Mouse (Mus musculus) embryonic fibroblast, embryonic 13.5 days (primary cell): ENCODE measurements around the gene Ccr8. TPM values are rescaled to one million over a fixed set of nuclear protein-coding genes. Genes with fewer than 3 reads are reported as not detected.

Source experiments
- H3K27ac ChIP-seq: 2 replicates; pipeline ENCODE4 v1.5.1; 2012; ENCODE audit warnings: low read length, control low read depth, inconsistent platforms; ENCODE audit not compliant: insufficient read depth
- H3K4me1 ChIP-seq: 2 replicates; pipeline ENCODE4 v1.6.1; 2011; ENCODE audit warnings: low read length; ENCODE audit not compliant: control insufficient read depth, insufficient read depth
- H3K4me3 ChIP-seq: 2 replicates; pipeline ENCODE4 v1.5.1; 2011; ENCODE audit warnings: mild to moderate bottlenecking, control low read depth, low read length; ENCODE audit not compliant: insufficient read depth
- CTCF ChIP-seq: IDR thresholded peaks from 2 replicates; pipeline ENCODE4 v1.5.1; 2011; ENCODE audit warnings: mild to moderate bottlenecking, control low read depth, low read length, moderate library complexity, borderline replicate concordance; ENCODE audit not compliant: insufficient read depth
- POLR2A ChIP-seq: IDR thresholded peaks from 2 replicates; pipeline ENCODE4 v1.6.1; 2011; ENCODE audit warnings: low read depth, mild to moderate bottlenecking, control low read depth, low read length, moderate library complexity
- polyA plus RNA-seq: library from polyadenylated mRNA; stranded (reverse); fragments of >200 nt; gene quantifications from 2 replicates; pipeline ENCODE4 v1.2.4, GENCODE M21; 2011; ENCODE audit warnings: low read depth; ENCODE audit not compliant: missing spikeins, insufficient read length

Gene Ccr8
- polyA plus RNA-seq, 1 experiment = not detected

DNA sequence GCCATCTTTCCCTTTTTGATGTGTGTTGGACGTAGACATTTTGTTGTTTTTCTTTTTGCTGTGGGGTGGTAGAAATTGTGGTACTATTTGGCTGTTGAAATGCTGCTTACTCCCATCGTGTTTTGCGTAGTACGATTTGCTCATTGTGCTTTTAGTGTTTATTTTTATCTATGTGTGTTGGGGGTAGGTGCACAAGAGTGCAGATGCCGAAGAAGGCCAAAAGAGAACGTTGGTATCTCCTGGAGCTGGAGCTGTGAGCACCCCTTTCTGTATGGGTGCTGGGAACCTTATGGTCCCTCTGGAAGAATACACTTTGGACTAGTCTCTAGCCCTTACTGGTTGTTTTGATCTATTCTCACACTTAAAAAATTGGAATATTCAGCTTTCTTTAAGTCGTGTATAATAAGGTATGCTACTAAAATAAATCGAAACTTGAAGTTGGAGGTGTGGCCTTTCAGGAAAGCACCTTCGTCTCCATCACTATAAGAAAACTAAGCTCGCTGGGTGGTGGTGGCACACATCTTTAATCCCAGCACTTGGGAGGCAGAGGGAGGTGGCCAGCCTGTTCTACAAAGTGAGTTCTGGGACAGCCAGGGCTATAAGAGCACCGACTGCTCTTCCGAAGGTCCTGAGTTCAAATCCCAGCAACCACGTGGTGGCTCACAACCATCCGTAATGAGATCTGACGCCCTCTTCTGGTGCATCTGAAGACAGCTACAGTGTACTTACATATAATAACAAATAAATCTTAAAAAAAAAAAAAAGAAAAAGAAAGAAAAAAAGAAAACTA lies 19.4 kb downstream of the Ccr8 start:
- peak overlapping the region; percentile 49 for H3K27ac ChIP-seq
- TF ChIP-seq CTCF (no peak), POLR2A (no peak)
- peak overlapping the region; percentile 81 for H3K4me3 ChIP-seq
- H3K4me1 ChIP-seq = no peaks in the 10 kb centered on the region

DNA sequence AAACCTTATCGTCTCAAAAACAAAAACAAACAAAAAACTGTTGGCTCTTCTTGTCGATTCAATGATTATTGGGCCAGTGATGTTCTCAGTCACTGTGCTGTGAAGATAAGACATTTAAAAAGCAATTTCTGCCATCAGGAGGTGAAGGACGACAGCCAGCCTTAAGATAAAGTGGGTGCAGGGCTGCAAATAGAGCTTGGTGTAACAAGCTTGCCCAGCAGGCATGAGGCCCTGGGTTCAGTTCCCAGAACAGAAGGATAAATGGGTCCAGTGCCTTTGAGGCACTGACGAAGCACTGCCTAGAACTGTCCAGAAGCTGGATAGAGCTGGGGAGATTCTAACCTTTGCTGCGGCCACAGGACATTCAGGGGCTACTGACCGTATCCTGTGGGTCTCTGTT lies 20.6 kb downstream of the Ccr8 start:
- TF ChIP-seq POLR2A = no peak
- TF ChIP-seq CTCF = no peak
- H3K4me3 ChIP-seq = no peak overlapping the region
- no peaks in the 10 kb centered on the region for H3K4me1 ChIP-seq
- no peak overlapping the region for H3K27ac ChIP-seq

DNA sequence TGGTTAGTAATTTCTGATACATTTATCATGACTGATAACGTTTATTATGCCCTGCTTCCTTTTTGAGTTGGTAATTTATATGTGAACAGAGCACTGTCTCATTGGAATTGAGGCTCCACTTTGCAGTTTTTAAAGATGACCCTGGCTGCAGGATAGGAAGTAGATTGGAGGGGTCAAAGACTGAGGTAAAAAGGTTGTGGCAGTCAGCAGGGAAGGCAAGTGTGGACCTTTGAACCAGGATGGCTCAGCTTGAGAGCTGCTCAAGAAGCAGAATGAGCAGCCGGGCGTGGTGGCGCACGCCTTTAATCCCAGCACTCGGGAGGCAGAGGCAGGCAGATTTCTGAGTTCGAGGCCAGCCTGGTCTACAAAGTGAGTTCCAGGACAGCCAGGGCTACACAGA lies 21.5 kb downstream of the Ccr8 start:
- Histone ChIP-seq H3K4me3 (no peak overlapping the region), H3K27ac (no peak overlapping the region), H3K4me1 (no peaks in the 10 kb centered on the region)
- no peak for TF ChIP-seq POLR2A
- TF ChIP-seq CTCF = no peak

DNA sequence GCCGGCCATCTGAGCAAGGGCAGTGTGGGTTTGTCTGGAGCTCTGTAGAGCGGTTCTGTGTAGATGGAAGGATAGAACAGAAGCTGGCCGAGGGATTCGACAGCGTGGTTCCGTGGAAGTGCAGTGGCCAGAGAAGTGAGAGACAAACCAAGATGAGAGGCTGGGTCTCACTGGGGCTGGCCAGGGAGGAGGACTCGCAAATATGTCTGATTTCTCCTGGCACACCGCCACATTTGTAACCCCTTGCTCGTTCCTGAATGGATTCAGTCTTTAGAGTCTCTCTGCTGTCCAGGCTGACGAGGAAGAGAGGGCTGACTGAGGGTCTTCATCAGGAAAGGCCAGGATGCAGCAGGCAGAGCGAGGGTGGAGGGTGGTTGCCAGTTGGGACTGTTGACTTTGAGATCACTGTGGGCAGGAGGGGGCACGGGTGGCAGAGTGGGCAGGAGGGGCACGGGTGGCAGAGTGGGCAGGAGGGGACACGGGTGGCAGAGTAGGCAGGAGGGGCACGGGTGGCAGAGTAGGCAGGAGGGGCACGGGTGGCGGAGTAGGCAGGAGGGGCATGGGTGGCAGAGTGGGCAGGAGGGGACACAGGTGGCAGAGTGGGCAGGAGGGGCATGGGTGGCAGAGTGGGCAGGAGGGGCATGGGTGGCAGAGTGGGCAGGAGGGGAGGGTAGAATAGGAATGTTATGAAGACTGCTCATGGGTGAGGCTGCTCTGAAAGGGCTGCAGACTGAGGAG lies 22.3 kb downstream of the Ccr8 start:
- no peaks in the 10 kb centered on the region for H3K4me1 ChIP-seq
- no peak for TF ChIP-seq CTCF
- no peak for TF ChIP-seq POLR2A
- no peak overlapping the region for H3K4me3 ChIP-seq
- H3K27ac ChIP-seq = no peak overlapping the region

DNA sequence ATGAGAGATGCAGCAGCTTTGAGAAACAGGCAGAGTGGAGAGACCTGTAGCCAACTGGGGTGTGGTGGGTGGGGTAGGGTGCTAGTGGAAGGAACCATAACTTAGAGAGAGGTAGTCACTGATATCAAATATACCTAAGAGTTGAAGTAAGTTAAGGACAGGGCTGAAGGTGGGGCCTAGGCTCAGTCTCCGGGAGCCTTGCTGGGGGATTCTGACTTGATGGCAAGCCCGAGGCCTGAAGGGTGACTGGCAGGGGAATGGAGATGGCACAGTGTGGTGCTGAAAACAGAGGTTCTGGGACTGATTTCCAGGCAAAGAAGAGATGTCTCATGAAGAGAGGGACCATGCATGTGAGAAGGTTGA lies 22.9 kb downstream of the Ccr8 start:
- no peak for TF ChIP-seq POLR2A
- TF ChIP-seq CTCF = no peak
- no peaks in the 10 kb centered on the region for H3K4me1 ChIP-seq
- no peak overlapping the region for H3K4me3 ChIP-seq
- no peak overlapping the region for H3K27ac ChIP-seq

DNA sequence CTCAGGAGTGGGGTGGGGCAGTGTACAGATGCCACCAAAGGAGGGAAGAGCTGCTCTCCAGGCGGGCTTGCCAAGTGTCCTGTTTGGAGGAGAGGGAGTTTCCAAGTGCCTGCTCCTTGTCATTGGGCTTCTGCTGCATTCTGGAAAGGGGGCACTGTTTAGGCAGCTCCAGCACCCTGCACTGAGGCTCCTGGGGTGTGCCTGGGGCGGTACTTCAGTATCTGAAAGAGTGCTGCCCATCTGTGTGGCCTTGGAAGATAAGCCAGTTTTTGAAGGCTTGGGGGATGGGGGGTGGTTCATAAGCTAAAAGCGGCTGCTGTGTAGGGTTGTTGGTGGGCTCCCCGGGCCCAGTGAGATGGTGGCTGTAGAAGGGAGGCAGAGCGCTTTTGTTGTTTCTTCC lies 23.7 kb downstream of the Ccr8 start:
- Histone ChIP-seq H3K27ac (no peak overlapping the region), H3K4me3 (no peak overlapping the region), H3K4me1 (no peaks in the 10 kb centered on the region)
- TF ChIP-seq CTCF = no peak
- no peak for TF ChIP-seq POLR2A

DNA sequence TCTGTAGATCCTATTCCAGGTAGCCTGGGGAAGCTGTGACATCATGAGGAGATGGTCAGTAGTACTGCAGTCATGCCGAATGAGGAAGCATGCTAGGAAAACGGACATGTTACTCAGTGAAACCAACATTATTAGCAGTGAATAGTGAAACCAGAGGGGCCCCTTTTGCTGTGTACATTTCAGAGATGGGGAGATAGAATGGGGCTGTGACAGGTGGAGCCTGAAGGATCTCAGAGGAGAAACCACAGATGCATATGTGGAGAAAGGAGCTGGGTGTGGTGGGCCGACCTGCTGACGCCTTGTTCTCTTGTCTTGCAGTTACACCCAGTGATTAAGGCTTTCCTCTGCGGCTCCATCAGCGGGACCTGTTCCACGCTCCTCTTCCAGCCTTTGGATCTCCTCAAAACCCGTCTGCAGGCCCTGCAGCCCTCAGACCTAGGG lies 24.3 kb downstream of the Ccr8 start:
- TF ChIP-seq CTCF = no peak
- no peak for TF ChIP-seq POLR2A

DNA sequence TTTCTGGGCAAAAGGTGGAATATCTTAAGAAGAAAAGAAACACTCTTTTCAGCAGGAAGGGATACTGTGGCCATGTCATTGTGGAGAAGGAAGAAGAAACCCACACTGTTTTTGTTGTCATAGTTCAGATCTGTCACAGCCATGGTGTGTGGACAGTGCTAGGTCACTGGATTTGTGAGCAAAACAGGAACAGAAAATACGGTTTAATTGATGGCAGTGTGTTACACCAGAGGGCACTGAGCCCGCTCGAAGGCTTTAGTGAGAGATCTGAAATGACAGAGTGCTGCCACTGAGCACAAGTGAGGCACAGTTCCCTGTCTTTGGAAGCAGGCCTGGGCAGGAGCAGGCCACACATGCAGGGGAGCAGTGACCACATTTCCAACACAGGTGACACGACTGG lies 26.3 kb downstream of the Ccr8 start:
- TF ChIP-seq CTCF = no peak
- no peak for TF ChIP-seq POLR2A
- Histone ChIP-seq H3K27ac (no peak overlapping the region), H3K4me3 (no peak overlapping the region), H3K4me1 (no peaks in the 10 kb centered on the region)

More for the DNA sequence above, 24.3 kb downstream of the Ccr8 start:
- H3K4me3 ChIP-seq = no peak overlapping the region
- no peak overlapping the region for H3K27ac ChIP-seq
- no peaks in the 10 kb centered on the region for H3K4me1 ChIP-seq

DNA sequence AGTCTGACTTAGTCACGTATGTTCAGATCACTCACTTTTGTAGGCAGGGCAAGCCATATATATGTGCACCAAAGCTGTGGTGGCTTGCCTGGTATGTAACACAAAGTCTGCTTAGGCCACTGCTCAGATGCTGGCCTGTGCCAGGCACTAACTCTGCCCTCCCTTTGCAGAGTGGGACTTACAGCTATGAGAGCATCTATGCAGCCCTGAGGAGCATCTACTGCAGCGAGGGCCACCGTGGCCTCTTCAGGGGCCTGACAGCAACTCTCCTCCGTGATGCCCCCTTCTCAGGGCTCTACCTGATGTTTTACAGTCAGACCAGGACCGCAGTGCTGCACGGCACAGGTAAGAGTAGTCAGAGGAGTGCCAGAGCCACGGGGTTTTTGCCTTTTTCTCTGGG lies 28.6 kb downstream of the Ccr8 start:
- H3K4me1 ChIP-seq = no peaks in the 10 kb centered on the region
- H3K27ac ChIP-seq = no peak overlapping the region
- TF ChIP-seq POLR2A = no peak
- no peak for TF ChIP-seq CTCF
- H3K4me3 ChIP-seq = no peak overlapping the region

DNA sequence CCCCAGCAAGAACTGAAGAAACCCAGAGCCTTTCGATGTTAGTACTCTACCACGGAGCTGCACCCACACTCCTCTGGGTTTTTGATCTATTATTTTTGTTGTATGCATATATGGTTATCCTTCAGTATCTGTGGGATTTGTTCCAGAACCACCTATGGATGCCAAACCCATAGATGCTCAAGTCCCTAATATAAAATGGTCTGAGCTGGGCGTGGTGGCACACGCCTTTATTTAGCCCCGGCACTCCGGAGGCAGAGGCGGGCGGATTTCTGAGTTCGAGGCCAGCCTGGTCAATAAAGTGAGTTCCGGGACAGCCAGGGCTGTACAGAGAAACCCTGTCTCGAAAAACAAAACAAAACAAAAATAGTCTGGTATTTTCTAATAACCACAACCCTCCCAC lies 35.0 kb downstream of the Ccr8 start:
- peak overlapping the region; percentile 88 for H3K27ac ChIP-seq
- H3K4me3 ChIP-seq = peak overlapping the region; percentile 14; the same call in 1 of the 2 replicates
- no peaks in the 10 kb centered on the region for H3K4me1 ChIP-seq
- TF ChIP-seq POLR2A (no peak), CTCF (no peak)
